Mouse (Mus musculus) gastrocnemius, postnatal 36 days (tissue): ENCODE results near the gene Fsip1. TPM values are rescaled to one million over a fixed set of nuclear protein-coding genes. Genes with fewer than 3 reads are reported as not detected.

Experiments used
- DNase-seq, 2 experiments: peaks; one replicate each; pipeline ENCODE4 v3.0.0; 2022
- intact Hi-C: fragments of 180-260 bp; cut with DNase I; formaldehyde crosslinking; loops from one replicate; pipeline ENCODE4 v1.15.1; 2025
- microRNA-seq, 2 experiments: library from miRNA; unstranded; fragments of <30 nt; microRNA quantifications; one replicate each; pipeline ENCODE4 v1.2.0; 2021
- total RNA-seq, 2 experiments: library from RNA; stranded (reverse); gene quantifications; 2 replicates each; pipeline ENCODE4 v1.2.3; 2021

The Fsip1 gene
- total RNA-seq, 2 experiments from 2014 or later = not detected

DNA sequence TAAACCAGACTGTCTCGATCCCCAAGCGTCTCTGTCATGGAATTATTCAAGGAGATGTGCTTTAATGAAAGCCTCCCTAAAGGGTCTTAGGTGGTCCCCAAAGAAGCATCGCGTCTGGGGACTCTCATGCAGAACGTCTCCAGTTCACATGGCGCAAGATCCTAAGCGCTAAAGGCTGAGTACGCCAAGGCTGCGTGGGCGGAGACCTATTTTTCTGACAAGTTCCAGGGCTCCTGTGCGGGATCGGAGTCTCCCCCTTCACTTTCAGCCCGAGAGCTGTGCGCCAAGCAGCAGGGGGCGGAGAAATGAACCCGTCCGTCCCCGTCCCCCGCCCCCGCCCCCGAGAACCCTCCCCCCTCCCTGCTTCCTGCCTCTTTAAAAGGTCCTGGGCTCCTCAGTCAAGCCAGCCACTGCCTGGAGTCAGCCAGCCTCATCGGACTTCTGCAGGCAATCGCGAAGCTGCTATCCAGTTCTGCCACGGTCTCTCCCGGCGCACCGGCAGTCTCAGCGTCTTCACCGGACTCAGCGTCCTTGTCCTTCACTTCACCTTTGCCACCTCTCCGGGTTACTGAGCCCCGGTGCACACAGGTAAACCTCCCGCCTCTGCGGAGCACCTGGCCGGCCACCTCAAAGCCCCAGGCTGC lies 145.2 kb downstream of the Fsip1 start, which contains the start of gene Thbs1:
Thbs1 (plus strand) TSS at position 389 of the 644 bp plus-strand sequence.
- intact Hi-C loops = loop anchor here (2.0 to 5.0 kb wide), 2 partner anchors 329 to 571 kb away; no protein-coding TSS in a partner anchor
- DNase-seq = peak; percentile 60 to 68

DNA sequence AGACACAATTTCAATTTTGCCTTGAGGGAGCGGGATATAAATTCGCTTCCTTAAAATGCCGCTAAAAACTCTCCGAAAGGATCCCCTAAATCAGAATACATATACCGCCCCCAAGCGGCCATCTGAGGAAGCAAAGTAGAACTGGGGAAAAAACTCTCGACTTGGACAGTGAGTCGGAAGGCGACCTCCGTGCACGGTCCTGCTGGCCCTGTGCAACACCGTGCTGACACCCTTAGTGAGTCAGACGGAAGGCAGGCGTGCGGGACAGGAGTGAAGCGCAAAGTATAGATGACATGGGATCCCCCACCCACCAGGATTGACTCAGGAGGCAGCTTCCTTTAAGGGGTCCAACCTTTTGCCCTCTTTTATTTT lies 145.7 kb downstream of the Fsip1 start:
- peak; percentile 80 to 86 for DNase-seq
- intact Hi-C loops = loop anchor here (2.0 to 5.0 kb wide), 2 partner anchors 329 to 570 kb away; no protein-coding TSS in a partner anchor

DNA sequence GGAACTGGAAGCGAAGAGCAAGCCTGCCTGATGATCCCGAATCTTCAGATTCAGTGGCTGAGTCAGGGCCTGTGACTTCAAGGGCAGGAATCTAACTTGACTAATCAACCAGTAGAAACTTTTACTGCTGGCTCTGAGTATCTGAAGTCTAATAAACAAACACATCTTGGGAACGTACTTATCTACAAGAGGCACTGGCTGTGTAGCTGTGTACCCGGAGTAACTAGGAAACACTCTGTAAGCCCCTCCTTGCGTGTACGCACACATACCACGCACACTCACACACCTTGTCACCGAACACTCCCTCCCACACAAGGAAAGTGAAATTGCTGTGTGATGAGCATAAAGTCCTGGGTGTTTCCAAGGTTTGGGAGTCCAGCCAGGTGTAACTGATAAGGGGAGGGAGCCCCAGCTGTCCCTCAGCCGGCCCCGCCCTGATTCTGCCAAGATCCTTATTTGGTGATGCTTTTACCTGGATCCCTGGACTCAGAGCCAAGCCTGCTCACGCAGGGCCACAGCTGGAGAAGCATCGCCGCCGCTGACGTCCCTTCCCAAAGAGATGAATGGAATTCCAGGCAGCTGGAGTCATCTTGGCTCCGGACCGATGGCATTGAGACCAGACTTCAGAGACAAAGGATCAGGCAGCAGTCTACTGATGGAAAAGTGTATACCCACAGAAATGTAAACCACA lies 146.4 kb downstream of the Fsip1 start:
- DNase-seq = peak; percentile 33 to 57
- intact Hi-C loops = loop anchor here (2.0 to 5.0 kb wide), 2 partner anchors 328 to 570 kb away; no protein-coding TSS in a partner anchor

DNA sequence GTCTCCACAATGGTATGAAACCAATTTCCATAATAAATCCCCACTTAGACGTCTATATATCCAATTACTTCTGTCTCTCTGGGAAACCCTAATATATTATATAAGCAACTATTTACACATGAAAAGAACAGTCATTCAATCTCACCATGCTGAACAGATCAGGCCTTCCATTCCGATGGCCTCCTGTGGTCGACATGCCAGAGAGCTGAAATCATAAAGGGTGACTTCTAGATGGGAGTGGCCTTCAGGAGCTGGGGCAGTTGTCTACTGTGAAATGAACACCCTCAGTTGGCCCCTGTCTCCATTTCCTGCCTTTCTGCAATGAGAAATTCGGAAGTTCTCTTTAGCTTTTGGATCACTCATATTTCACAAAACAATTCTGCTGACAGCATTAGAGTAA lies 154.6 kb downstream of the Fsip1 start:
- intact Hi-C loops = no loop called here

DNA sequence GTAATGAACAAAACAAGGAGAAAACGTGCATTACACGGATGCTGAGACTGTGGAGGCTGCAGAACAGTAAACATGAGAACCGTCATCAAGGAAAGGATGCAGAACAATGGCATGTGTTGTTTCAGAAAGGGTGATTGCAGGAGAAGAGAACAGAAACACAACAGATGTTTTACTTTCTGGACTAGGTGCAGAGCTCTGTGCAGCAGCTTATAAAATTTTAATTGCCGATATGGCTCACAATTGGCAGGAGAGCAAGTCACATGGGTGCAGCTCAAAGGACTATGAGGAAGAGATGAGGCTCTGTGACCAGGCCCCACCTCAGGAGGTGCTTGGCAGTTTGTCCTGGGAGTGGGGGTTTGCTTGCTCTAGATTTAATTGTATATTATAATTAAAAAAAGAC lies 157.7 kb downstream of the Fsip1 start:
- no peak for DNase-seq
- intact Hi-C loops = no loop called here

More for the DNA sequence above, 154.6 kb downstream of the Fsip1 start:
- DNase-seq = no peak

DNA sequence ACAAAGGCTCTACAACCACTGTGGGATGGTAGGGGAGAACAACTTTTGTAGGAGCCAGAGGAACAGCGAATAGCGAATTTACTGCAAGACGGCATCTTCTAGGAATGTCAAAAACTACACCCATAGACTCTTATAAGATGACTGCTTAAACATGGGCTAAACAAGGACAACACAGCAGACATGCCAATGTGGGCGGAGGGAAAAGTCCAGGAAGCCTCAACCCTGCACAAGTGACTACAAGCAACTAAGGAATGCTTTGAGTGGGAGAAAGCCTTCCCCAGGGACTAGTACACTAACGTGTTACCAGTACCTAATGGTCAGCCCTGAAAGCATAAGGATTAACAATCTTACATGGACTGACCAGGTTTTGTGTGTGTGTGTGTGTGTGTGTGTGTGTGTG lies 165.5 kb downstream of the Fsip1 start:
- intact Hi-C loops = no loop called here
- no peak for DNase-seq

DNA sequence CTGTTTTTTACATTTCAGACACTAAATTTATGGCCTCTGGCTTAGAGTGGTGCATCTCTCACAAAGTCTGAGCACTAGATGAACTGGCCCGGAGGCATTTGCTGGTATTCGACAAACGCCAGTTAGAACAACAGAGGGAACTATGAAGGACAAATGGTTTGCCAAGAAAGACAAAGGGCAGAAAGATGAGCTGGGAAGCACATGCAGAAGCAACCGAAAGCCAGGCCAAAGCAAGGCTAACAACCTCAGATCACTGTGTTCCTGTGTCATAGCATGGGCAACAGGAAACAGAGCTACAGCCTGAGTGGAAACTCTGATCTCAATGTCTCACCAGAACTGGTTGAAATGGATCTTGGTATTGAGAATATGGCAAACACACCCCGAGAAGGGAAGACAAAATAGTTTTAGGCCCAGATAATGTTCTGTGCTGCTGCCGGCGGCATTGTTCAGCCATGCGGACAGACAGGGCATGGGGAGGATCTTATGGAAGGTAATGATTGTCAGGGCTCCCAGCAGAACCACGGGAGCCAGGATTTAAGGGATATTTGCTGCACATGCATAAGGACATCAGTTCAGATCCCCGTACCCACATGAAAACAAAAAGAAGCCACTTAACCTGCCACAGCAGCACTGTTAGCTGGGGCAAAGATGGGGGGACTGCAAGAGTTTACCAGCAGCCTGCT lies 169.6 kb downstream of the Fsip1 start:
- intact Hi-C loops = no loop called here
- no peak for DNase-seq

DNA sequence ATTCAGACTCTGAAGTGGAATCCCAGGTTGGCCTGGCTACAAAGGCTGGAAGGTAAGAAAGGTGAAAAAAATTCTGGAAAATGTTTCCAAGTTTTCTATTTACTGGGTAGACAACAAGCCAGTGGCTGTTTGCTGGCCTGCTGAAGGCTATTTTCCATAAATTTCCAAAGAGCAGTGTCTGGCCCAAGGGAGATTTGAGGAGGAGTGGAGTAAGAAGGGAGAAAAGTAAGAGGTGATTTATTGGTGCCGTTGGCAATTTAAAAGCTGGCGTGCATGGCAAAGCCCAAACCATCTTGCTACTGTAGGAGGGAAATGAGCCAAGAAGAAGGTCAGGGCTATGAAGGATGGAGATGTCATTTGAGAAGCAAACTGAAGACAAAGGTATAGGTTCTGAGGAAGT lies 171.1 kb downstream of the Fsip1 start:
- DNase-seq = no peak
- intact Hi-C loops = no loop called here

DNA sequence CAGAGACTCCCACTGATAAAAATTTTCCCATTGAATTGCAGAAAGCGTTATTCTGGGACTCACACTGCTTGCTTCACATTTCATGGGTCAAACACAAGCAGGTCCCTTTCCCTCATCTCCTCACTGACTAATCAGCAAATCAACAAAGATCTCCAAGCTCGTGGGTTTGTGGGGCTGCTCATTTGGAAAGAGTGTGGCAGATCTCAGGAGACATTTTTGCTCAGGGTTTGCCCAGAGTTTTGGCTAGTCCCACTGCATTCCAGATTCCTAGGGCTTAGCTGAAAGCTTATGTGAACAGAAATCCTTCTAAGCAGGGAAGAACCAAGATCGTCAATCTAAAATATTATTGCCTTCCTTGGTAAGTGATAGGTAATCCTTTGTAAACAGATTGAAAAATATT lies 172.1 kb downstream of the Fsip1 start:
- DNase-seq = no peak
- intact Hi-C loops = no loop called here

DNA sequence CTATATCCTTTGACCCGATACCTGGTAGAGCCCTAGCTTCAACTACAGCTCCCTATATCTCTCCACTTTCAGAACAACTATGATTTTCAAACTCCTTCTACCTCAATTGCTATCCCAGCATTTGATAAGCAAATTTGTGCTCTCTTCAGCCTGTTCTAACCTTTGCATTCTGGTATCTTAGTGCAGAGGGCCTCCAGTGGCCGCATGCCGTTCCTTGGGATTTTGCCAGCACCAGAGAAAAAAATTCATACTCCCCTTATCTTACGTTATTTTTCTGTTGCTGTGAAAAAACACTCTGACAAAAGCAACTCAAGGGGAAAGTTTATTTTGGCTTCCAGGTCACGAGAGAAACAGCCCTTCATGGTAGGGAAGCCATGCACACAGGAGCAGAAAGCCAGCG lies 173.1 kb downstream of the Fsip1 start:
- no peak for DNase-seq
- intact Hi-C loops = no loop called here

DNA sequence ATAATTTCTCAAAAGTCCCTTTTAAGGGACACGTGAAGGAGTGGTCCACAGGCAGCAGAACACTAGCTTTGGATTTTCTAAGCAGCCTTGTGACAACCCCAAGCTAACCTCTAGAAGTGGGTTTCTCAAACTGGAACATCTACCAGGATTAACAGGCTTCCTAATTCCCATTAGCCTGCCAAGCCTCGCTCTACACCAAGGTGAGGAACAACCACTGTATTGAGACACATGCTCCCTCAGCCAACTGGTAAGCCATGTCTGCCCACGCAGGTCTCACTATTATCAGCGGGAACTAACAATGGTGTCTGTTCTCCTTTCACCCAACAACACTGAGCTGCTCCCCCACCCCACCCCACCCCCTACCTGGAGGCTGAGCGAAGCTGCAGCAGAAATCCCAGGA lies 175.2 kb downstream of the Fsip1 start:
- intact Hi-C loops = no loop called here
- no peak for DNase-seq

Small RNA genes within 50 kb of the gene (microRNA-seq; reads per million reads assigned to microRNA genes)
- gene Gm22800 = 0 reads per million in 2 experiments

Other genes starting within 250 kb of the Fsip1 start
- gene Thbs1, start 145.1 kb downstream of the Fsip1 start, total RNA-seq = 1 to 10 TPM; 7.4 to 7.7 TPM
- gene Gpr176, start 116.5 kb upstream of the Fsip1 start, total RNA-seq = not detected
- gene Eif2ak4, start 131.7 kb upstream of the Fsip1 start, total RNA-seq = 1 to 10 TPM; 3.9 to 4.2 TPM
- 100 to 1,000 TPM; 122 to 131 TPM for gene Srp14, start 222.7 kb upstream of the Fsip1 start, total RNA-seq